Mouse (Mus musculus) testis, adult 2 months (tissue): Measurements from ENCODE around the gene Npas3.

Experiments used
- CTCF ChIP-seq: fragments of 200-500 bp; IDR thresholded peaks from 2 replicates; pipeline ENCODE4 v1.5.1; 2012; ENCODE audit warnings: low read depth, mild to moderate bottlenecking, inconsistent platforms, low read length, moderate library complexity; ENCODE audit not compliant: control insufficient read depth, insufficient read depth, insufficient replicate concordance
- POLR2A ChIP-seq: fragments of 200-500 bp; IDR thresholded peaks from 2 replicates; pipeline ENCODE4 v1.6.1; 2012; ENCODE audit warnings: low read depth, mild to moderate bottlenecking, inconsistent platforms, low read length, moderate library complexity; ENCODE audit not compliant: control insufficient read depth

GRCm38 (mm10) chr12:54096492-54096891 lies 848.0 kb downstream of the Npas3 start:
- TF ChIP-seq CTCF = no peak
- no peak for TF ChIP-seq POLR2A
